Mouse (Mus musculus) 416B (cell line): ENCODE results near the gene Ddx39b.

Source experiments
- DNase-seq: peaks from one replicate; pipeline ENCODE4 v3.0.0; 2011; ENCODE audit warnings: low read depth

Ddx39b gene

GRCm38 (mm10) chr17:35241305-35242014 lies at the start of gene Ddx39b:
Ddx39b (plus strand) TSS chr17:35241746.
- peak; percentile 98 for DNase-seq

GRCm38 (mm10) chr17:35192924-35193323 lies 48.6 kb upstream of the Ddx39b start:
- peak; percentile 84 for DNase-seq

GRCm38 (mm10) chr17:35193881-35194843 lies 47.4 kb upstream of the Ddx39b start, which contains the start of gene Ltb:
Ltb (plus strand) TSS chr17:35194439.
- DNase-seq: no peak

GRCm38 (mm10) chr17:35194844-35195630 lies 46.5 kb upstream of the Ddx39b start:
- DNase-seq: no peak

GRCm38 (mm10) chr17:35195631-35196320 lies 45.8 kb upstream of the Ddx39b start:
- peak; percentile 75 for DNase-seq

GRCm38 (mm10) chr17:35196321-35196641 lies 45.3 kb upstream of the Ddx39b start:
- no peak for DNase-seq

- peak; percentile 64 for DNase-seq
Observed at GRCm38 (mm10) chr17:35197126-35197525, 44.4 kb upstream of the Ddx39b start.

- no peak for DNase-seq
Observed at GRCm38 (mm10) chr17:35198029-35198428, 43.5 kb upstream of the Ddx39b start.

- DNase-seq: no peak
Observed at GRCm38 (mm10) chr17:35198946-35199345, 42.6 kb upstream of the Ddx39b start.

GRCm38 (mm10) chr17:35200398-35200797 lies 41.1 kb upstream of the Ddx39b start:
- peak; percentile 99 for DNase-seq

- DNase-seq: peak; percentile 58
Observed at GRCm38 (mm10) chr17:35201128-35201527, 40.4 kb upstream of the Ddx39b start.

- peak; percentile 93 for DNase-seq
Observed at GRCm38 (mm10) chr17:35201787-35202186, 39.8 kb upstream of the Ddx39b start, which contains the start of gene Tnf. Tnf (minus strand) TSS chr17:35202007.

GRCm38 (mm10) chr17:35202442-35202841 lies 39.1 kb upstream of the Ddx39b start:
- no peak for DNase-seq

GRCm38 (mm10) chr17:35204494-35205379 lies 36.8 kb upstream of the Ddx39b start, which contains the start of gene Lta:
Lta (minus strand) TSS chr17:35205351.
- no peak for DNase-seq

- no peak for DNase-seq
Observed at GRCm38 (mm10) chr17:35205380-35205769, 36.2 kb upstream of the Ddx39b start.

- DNase-seq: no peak
Observed at GRCm38 (mm10) chr17:35209785-35210535, 31.6 kb upstream of the Ddx39b start.

- DNase-seq: no peak
Observed at GRCm38 (mm10) chr17:35210593-35210992, 31.0 kb upstream of the Ddx39b start.

GRCm38 (mm10) chr17:35213071-35213470 lies 28.5 kb upstream of the Ddx39b start:
- DNase-seq: no peak

- DNase-seq: peak; percentile 94
Observed at GRCm38 (mm10) chr17:35218516-35219193, 22.9 kb upstream of the Ddx39b start.
